Mouse (Mus musculus) lung, adult 2 months (tissue): Measurements from ENCODE around the gene Map7d1.

Experiments used
- CTCF ChIP-seq: fragments of 200-500 bp; IDR thresholded peaks from 2 replicates; pipeline ENCODE4 v1.5.1; 2011; ENCODE audit warnings: mild to moderate bottlenecking, low read length, control low read depth; ENCODE audit not compliant: insufficient read depth
- POLR2A ChIP-seq: fragments of 200-500 bp; IDR thresholded peaks from 2 replicates; pipeline ENCODE4 v1.6.1; 2011; ENCODE audit warnings: low read depth, mild to moderate bottlenecking, control low read depth, low read length, borderline replicate concordance; ENCODE audit errors: extremely low read depth

DNA sequence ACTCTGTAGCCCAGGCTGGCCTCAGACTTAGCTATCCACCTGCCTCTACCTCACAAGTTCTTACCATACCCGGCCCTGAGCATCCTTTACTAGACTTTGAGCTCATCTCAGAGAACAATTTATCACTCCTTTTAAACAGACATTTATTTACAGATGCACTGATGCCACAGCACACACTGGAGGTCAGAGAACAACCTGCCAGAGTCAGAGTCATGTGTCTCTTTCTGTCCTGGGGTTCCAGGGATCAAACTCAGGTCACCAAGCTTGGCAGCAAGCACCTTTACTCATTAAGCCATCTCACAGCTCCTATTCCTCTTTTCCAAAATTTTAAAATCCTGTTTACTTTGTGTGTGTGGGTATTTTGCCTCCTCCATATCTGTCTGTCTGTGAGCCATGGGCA, 50.8 kb downstream of the Map7d1 start:
- no peak for TF ChIP-seq CTCF
- no peak for TF ChIP-seq POLR2A
